Mouse (Mus musculus) spleen, embryonic (tissue): ENCODE measurements around the gene Dpep1.

Experiments
- CTCF ChIA-PET: fragments of 350-600 bp; sonication (Branson Sonifier 250); formaldehyde crosslinking; loops from one replicate; lab custom pipeline; 2022; lab: Charles Lee

The Dpep1 gene

GRCm38 (mm10) chr8:123245543-123245942 is 59.5 kb downstream of the Dpep1 start:
- CTCF ChIA-PET: no interaction called here

- CTCF ChIA-PET: no interaction called here
Measured at GRCm38 (mm10) chr8:123247748-123248147, 61.7 kb downstream of the Dpep1 start.

- CTCF ChIA-PET: no interaction called here
Measured at GRCm38 (mm10) chr8:123248596-123248995, 62.6 kb downstream of the Dpep1 start.

GRCm38 (mm10) chr8:123250940-123251339 is 64.9 kb downstream of the Dpep1 start:
- CTCF ChIA-PET: no interaction called here
